ENCODE assay signal across 21 mouse cellular contexts in genomic region chr13:62984485-62984884, GRCm38 (mm10).
"Had no signal": no experiment of that assay in that cellular context is flagged by ENCODE, and none has a peak within 500 bp of the region (broad histone marks: within the 10 kb centered on the region; RNA-seq: fewer than 3 reads in every experiment).

No protein-coding gene starts in this region.

- H3K4me1 ChIP-seq: midbrain, embryonic 13.5 days; midbrain, embryonic 15.5 days; stomach, embryonic 15.5 days had no signal

- H3K27me3 ChIP-seq: lung, embryonic 15.5 days; megakaryocyte, embryonic 14.5 days; midbrain, embryonic 13.5 days; midbrain, embryonic 15.5 days; neural tube, embryonic 13.5 days; neural tube, embryonic 15.5 days; stomach, embryonic 15.5 days had no signal

- H3K4me3 ChIP-seq: lung, embryonic 15.5 days; megakaryocyte, embryonic 14.5 days; midbrain, embryonic 13.5 days; midbrain, embryonic 15.5 days; neural tube, embryonic 13.5 days; neural tube, embryonic 15.5 days; stomach, embryonic 15.5 days had no signal

- H3K4me2 ChIP-seq: lung, embryonic 15.5 days; midbrain, embryonic 11.5 days; midbrain, embryonic 13.5 days; midbrain, embryonic 15.5 days; neural tube, embryonic 13.5 days; neural tube, embryonic 15.5 days; stomach, embryonic 15.5 days had no signal

- H3K27ac ChIP-seq: lung, embryonic 15.5 days; macrophage; midbrain, embryonic 13.5 days; midbrain, embryonic 15.5 days; neural tube, embryonic 13.5 days; neural tube, embryonic 15.5 days; stomach, embryonic 15.5 days; stomach, postnatal 0 days had no signal

- ATAC-seq: liver, postnatal 0 days; lung, postnatal 0 days; midbrain, embryonic 13.5 days; midbrain, embryonic 15.5 days had no signal

- H3K36me3 ChIP-seq: lung, embryonic 15.5 days; midbrain, embryonic 13.5 days; midbrain, embryonic 15.5 days; neural tube, embryonic 13.5 days; neural tube, embryonic 15.5 days; stomach, embryonic 15.5 days had no signal

- H3K9me3 ChIP-seq: lung, embryonic 15.5 days; midbrain, embryonic 13.5 days; midbrain, embryonic 15.5 days; neural tube, embryonic 13.5 days; neural tube, embryonic 15.5 days; stomach, embryonic 15.5 days had no signal

- DNase-seq: liver, postnatal 0 days; lung, adult 2 months; lung, postnatal 14 days; lung, postnatal 36 days; retina, postnatal 1 day; right cerebral cortex, adult 18-20 months; right cerebral cortex, postnatal 25 days; right cerebral cortex, postnatal 4 days; thymus, adult 2 months; thymus, postnatal 25 days had no signal

- H3K9ac ChIP-seq: liver, postnatal 0 days; lung, embryonic 15.5 days; midbrain, embryonic 13.5 days; midbrain, embryonic 15.5 days; neural tube, embryonic 13.5 days; neural tube, embryonic 15.5 days; stomach, embryonic 15.5 days had no signal
